Mouse (Mus musculus) kidney, adult 9 months (tissue): ENCODE results near the gene Stpg4.
A peak's percentile ranks its signal among the peaks of the same experiment; 100 is the strongest.

Source experiments
- DNase-seq: peaks from one replicate; pipeline ENCODE4 v3.0.0; 2022

Stpg4 gene

GRCm38 (mm10) chr17:87349069-87349468 is 78.5 kb downstream of the Stpg4 start:
- no peak for DNase-seq

GRCm38 (mm10) chr17:87348353-87348752 is 79.2 kb downstream of the Stpg4 start:
- DNase-seq: no peak

- no peak for DNase-seq
Measured at GRCm38 (mm10) chr17:87345252-87345593, 82.3 kb downstream of the Stpg4 start.

GRCm38 (mm10) chr17:87344441-87345251 is 82.9 kb downstream of the Stpg4 start:
- DNase-seq: no peak

- DNase-seq: peak; percentile 50
Measured at GRCm38 (mm10) chr17:87343060-87343703, 84.4 kb downstream of the Stpg4 start.
